Mouse (Mus musculus) stomach, embryonic 16.5 days (tissue): ENCODE data around the gene Nemp2. TPM values are rescaled to one million over a fixed set of nuclear protein-coding genes. Genes with fewer than 3 reads are reported as not detected.

ENCODE experiments used
- polyA plus RNA-seq: library from polyadenylated mRNA; unstranded; fragments of >200 nt; fragmentation: Nextera tagmentation; extraction: Ambion mirVana; gene quantifications from 2 replicates; pipeline ENCODE4 v1.2.1, GENCODE M21; 2015

The Nemp2 gene
- polyA plus RNA-seq, 1 experiment from 2014 or later = 9.1 TPM

Other genes starting within 250 kb of the Nemp2 start
- gene Nab1, start 130.0 kb upstream of the Nemp2 start, polyA plus RNA-seq = 11.3 and 11.6 TPM in 2 replicates
- gene Mfsd6, start 96.8 kb downstream of the Nemp2 start, polyA plus RNA-seq = 5.2 and 6.1 TPM in 2 replicates
- 15.5 and 15.9 TPM in 2 replicates for gene Inpp1, start 187.0 kb downstream of the Nemp2 start, polyA plus RNA-seq
- gene Hibch, start 214.2 kb downstream of the Nemp2 start, polyA plus RNA-seq = 25.1 and 26.2 TPM in 2 replicates